Mouse (Mus musculus): ENCODE results near the gene Olfr146. TPM values are rescaled to one million over a fixed set of nuclear protein-coding genes. Genes with fewer than 3 reads are reported as not detected.

Gene Olfr146
- polyA plus RNA-seq (2012; rRNA removed), result not detected in 2 replicates

DNA sequence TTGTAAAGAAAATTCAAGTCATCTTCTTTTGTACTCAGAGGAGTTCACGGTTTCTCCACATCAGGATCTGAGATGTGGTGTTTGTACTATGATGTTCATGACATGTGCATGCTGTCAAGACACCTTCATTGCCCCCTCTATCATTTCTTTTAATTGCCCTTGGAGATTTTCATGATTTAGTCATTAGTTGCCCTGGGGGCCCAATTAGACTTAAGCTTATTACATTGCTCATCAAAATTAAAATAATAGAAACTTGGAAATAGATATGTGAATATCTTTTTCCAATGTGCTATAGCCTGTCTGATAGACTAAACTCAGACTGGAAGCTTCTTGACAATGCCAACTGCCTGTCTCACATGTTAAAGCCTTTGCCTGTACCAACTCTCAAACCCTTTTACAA lies at the start of gene Olfr146:
Gene Olfr146 (minus strand): TSS at position 101 of the 400 bp plus-strand sequence.

DNA sequence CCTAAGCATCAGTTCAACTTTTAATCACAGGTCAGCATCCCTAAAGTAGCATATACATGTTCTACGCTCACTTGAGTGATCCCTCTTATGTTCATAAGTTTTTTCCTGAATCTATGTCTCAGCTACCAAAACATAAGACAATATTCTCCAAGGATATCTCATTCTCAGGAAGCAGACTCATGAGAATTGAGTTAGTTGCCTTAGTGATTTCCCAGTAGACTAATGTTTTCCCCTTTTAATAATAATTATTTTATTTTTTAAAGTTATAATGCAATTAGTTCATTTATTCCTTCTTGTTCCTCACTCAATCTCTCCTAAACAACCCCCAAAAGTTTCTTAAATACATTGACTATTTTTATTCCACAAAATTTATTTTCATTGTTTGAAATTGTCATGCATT lies 41.7 kb upstream of the Olfr146 start, which contains the start of gene Olfr937:
Gene Olfr937 (minus strand): TSS at position 101 of the 400 bp plus-strand sequence.

GRCm38 (mm10) chr9:38999583-38999982 lies 23.6 kb downstream of the Olfr146 start, which contains the start of gene Olfr935:
Olfr935 (minus strand) TSS chr9:38999683.

DNA sequence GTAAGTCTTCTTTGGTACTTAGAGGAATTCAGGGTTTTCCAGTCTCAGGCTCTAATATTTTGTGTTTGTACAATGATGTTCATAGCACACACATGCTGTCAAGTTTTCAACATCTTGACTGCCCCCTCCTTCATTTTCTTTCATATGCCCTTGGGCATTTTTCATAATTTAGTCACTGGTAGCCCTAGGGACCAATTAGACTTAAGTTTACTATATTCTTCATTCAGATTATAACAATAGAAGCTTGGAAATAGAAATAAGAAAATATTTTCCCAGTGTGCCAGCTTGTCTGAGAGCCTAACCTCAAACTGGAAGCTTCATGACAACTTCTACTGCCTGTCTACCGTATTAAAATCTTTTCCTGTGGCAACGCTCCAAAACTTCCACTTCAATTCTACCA lies 35.0 kb downstream of the Olfr146 start, which contains the start of gene Olfr934:
Gene Olfr934 (minus strand): TSS at position 101 of the 400 bp plus-strand sequence.

DNA sequence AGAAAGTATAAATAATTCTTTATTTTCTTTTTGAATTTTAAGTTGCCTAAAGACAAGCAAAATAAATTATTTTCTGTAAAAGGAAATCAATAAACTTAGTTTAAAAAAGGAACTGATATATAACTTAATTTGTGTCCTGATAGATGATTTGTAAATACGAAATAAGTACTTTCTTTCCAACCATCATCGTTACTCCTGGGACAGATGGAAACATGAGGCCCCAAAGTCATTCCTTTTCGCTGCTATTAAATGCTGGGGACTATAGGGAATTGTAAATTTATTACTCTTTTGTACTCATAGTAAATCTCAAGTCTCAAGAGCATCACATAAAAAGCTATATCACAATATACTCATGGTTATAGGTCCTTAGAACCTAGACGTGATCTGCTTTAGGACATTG lies 51.2 kb downstream of the Olfr146 start, which contains the start of gene Olfr933:
Gene Olfr933 (plus strand): TSS at position 301 of the 400 bp plus-strand sequence.

Other genes starting within 250 kb of the Olfr146 start
- gene Olfr922, start 208.8 kb downstream of the Olfr146 start, polyA plus RNA-seq (2012; rRNA removed), result not detected in 2 replicates
- not detected in 2 replicates for gene Olfr923, start 196.8 kb downstream of the Olfr146 start, polyA plus RNA-seq (2012; rRNA removed)
- gene Olfr924, start 178.9 kb downstream of the Olfr146 start, polyA plus RNA-seq (2012; rRNA removed), result not detected in 2 replicates
- not detected in 2 replicates for gene Olfr26, start 168.3 kb downstream of the Olfr146 start, polyA plus RNA-seq (2012; rRNA removed)
- not detected in 2 replicates for gene Olfr926, start 146.3 kb downstream of the Olfr146 start, polyA plus RNA-seq (2012; rRNA removed)
- gene Olfr930, start 93.6 kb downstream of the Olfr146 start, polyA plus RNA-seq (2012; rRNA removed), result not detected in 2 replicates
- gene Olfr933, start 51.1 kb downstream of the Olfr146 start, polyA plus RNA-seq (2012; rRNA removed), result not detected in 2 replicates
- gene Olfr934, start 35.1 kb downstream of the Olfr146 start, polyA plus RNA-seq (2012; rRNA removed), result not detected in 2 replicates
- not detected in 2 replicates for gene Olfr935, start 23.7 kb downstream of the Olfr146 start, polyA plus RNA-seq (2012; rRNA removed)
- not detected in 2 replicates for gene Olfr937, start 41.6 kb upstream of the Olfr146 start, polyA plus RNA-seq (2012; rRNA removed)
- gene Olfr938, start 55.5 kb upstream of the Olfr146 start, polyA plus RNA-seq (2012; rRNA removed), result not detected in 2 replicates
- gene Olfr27, start 104.8 kb upstream of the Olfr146 start, polyA plus RNA-seq (2012; rRNA removed), result not detected in 2 replicates
- gene Olfr943, start 142.9 kb upstream of the Olfr146 start, polyA plus RNA-seq (2012; rRNA removed), result not detected in 2 replicates
- not detected in 2 replicates for gene Olfr944, start 178.5 kb upstream of the Olfr146 start, polyA plus RNA-seq (2012; rRNA removed)
- gene Olfr1537, start 226.6 kb upstream of the Olfr146 start, polyA plus RNA-seq (2012; rRNA removed), result not detected in 2 replicates

Data from colon, adult 2 months (tissue).